Comparison of ENCODE assay signal across 11 mouse cellular contexts in genomic region chr19:38354819-38355360, GRCm38 (mm10). TPM values are rescaled to one million over a fixed set of nuclear protein-coding genes. Genes with fewer than 3 reads are reported as not detected.
DNase-seq lines count a peak whose midpoint lies in the region; ATAC-seq and TF ChIP-seq lines count a peak whose summit lies in the region.
"Had no signal": no experiment of that assay in that cellular context is flagged by ENCODE, and none has a peak within 500 bp of the region (broad histone marks: within the 10 kb centered on the region; RNA-seq: fewer than 3 reads in every experiment).

No protein-coding gene starts in this region.

- no peak overlapping the region for H3K4me3 ChIP-seq in embryonic facial prominence, embryonic 14.5 days (ENCODE audit: low read depth, low read length)
- no peak overlapping the region for H3K4me3 ChIP-seq in embryonic facial prominence, embryonic 10.5 days
- H3K4me3 ChIP-seq in lung, postnatal 0 days (ENCODE audit: low read depth, low read length) = no peak overlapping the region

- H3K4me2 ChIP-seq in embryonic facial prominence, embryonic 14.5 days (ENCODE audit: low read depth, low read length) = no peak overlapping the region
- no peak overlapping the region for H3K4me2 ChIP-seq in lung, postnatal 0 days (replicated peaks; ENCODE audit: low read depth, low read length)

- H3K4me1 ChIP-seq in embryonic facial prominence, embryonic 14.5 days (ENCODE audit: control insufficient read depth, insufficient read depth, low read length) = no peaks in the 10 kb centered on the region
- no peaks in the 10 kb centered on the region for H3K4me1 ChIP-seq in embryonic facial prominence, embryonic 10.5 days
- no peaks in the 10 kb centered on the region for H3K4me1 ChIP-seq in lung, postnatal 0 days (ENCODE audit: insufficient read depth, low read depth, low read length)

- H3K27ac ChIP-seq in embryonic facial prominence, embryonic 14.5 days (replicated peaks; ENCODE audit: low read depth, low read length) = no peak overlapping the region
- no peak overlapping the region for H3K27ac ChIP-seq in embryonic facial prominence, embryonic 10.5 days (replicated peaks)
- H3K27ac ChIP-seq in lung, postnatal 0 days (ENCODE audit: low read length) = no peak overlapping the region

- H3K36me3 ChIP-seq in embryonic facial prominence, embryonic 14.5 days (ENCODE audit: control insufficient read depth, insufficient read depth, low read length) = no peaks in the 10 kb centered on the region
- no peaks in the 10 kb centered on the region for H3K36me3 ChIP-seq in embryonic facial prominence, embryonic 10.5 days (replicated peaks)
- no peaks in the 10 kb centered on the region for H3K36me3 ChIP-seq in lung, postnatal 0 days (ENCODE audit: insufficient read depth, low read length)

- no peaks in the 10 kb centered on the region for H3K27me3 ChIP-seq in embryonic facial prominence, embryonic 14.5 days (replicated peaks; ENCODE audit: control insufficient read depth, insufficient read depth, low read length)
- no peaks in the 10 kb centered on the region for H3K27me3 ChIP-seq in embryonic facial prominence, embryonic 10.5 days (replicated peaks; ENCODE audit: low read depth, poor library complexity, severe bottlenecking)
- no peaks in the 10 kb centered on the region for H3K27me3 ChIP-seq in lung, postnatal 0 days (replicated peaks; ENCODE audit: insufficient read depth, low read length)

- peak; percentile 20 for DNase-seq in embryonic facial prominence, embryonic 14.5 days (ENCODE audit: low spot score)
- no peak for DNase-seq in embryonic facial prominence, embryonic 10.5 days (ENCODE audit: low spot score)
- no peak for DNase-seq in lung, postnatal 0 days (ENCODE audit: low spot score)
- DNase-seq in lung, postnatal 25 days (ENCODE audit: low spot score) = no peak
- DNase-seq in WW6 (ENCODE audit: low read depth, low spot score) = peak; percentile 47
- peak; percentile 71 for DNase-seq in testis, postnatal 10 days (ENCODE audit: low spot score)
- DNase-seq in cerebellum, adult 11-12 months = no peak
- no peak for DNase-seq in gastrocnemius, postnatal 4 days (ENCODE audit: low spot score in 2 of 2)
- DNase-seq: layer of hippocampus, postnatal 36 days; spleen, adult 18-20 months; thymus, postnatal 25 days had no signal

- peak; percentile 21; the same call in 1 of the 2 replicates for TF ChIP-seq CTCF in lung, postnatal 0 days (IDR thresholded peaks at IDR 0.05)

- no peak for TF ChIP-seq EP300 in lung, postnatal 0 days (IDR thresholded peaks at IDR 0.05)

- WGBS in embryonic facial prominence, embryonic 14.5 days = 57% methylated on average over 10 of the region's 10 CpGs
- WGBS in embryonic facial prominence, embryonic 10.5 days = 72% methylated on average over 10 of the region's 10 CpGs
- 52% methylated on average over 10 of the region's 10 CpGs for WGBS in lung, postnatal 0 days

- H3K9ac ChIP-seq in embryonic facial prominence, embryonic 14.5 days (ENCODE audit: low read depth, low read length) = no peak overlapping the region
- H3K9ac ChIP-seq in lung, postnatal 0 days (replicated peaks; ENCODE audit: low read depth) = no peak overlapping the region

- no peak for ATAC-seq in embryonic facial prominence, embryonic 14.5 days (ENCODE audit: low read depth)
- no peak for ATAC-seq in lung, postnatal 0 days

- no peaks in the 10 kb centered on the region for H3K9me3 ChIP-seq in embryonic facial prominence, embryonic 14.5 days (ENCODE audit: control insufficient read depth, low read length)
- no peaks in the 10 kb centered on the region for H3K9me3 ChIP-seq in embryonic facial prominence, embryonic 10.5 days
- H3K9me3 ChIP-seq in lung, postnatal 0 days (ENCODE audit: low read length) = no peaks in the 10 kb centered on the region

RNA-seq across cellular contexts. Expression of gene Slc35g1, which starts 40.9 kb away (rescaled TPM):
- 2.3 and 3.4 TPM in 2 replicates for polyA plus RNA-seq in embryonic facial prominence, embryonic 14.5 days (2014; fragmentation: Nextera tagmentation; extraction: Ambion mirVana)
- polyA plus RNA-seq in embryonic facial prominence, embryonic 10.5 days (2016; fragmentation: Nextera tagmentation; extraction: Ambion mirVana) = 5.0 and 6.1 TPM in 2 replicates
- polyA plus RNA-seq in lung, postnatal 0 days (2015; fragmentation: Nextera tagmentation; extraction: Ambion mirVana) = 2.3 and 3.2 TPM in 2 replicates
- total RNA-seq in gastrocnemius, postnatal 4 days (2021) = 1 to 10 TPM; 2.6 to 2.7 TPM

Comparison
In these comparisons a context has a peak if more than half of its experiments do, and no peak if none do; other contexts are left out.
1. DNase-seq: peak in embryonic facial prominence, embryonic 14.5 days (single experiment), WW6 (single experiment) and testis, postnatal 10 days (single experiment); none in embryonic facial prominence, embryonic 10.5 days (single experiment), lung, postnatal 0 days (single experiment), lung, postnatal 25 days (single experiment), cerebellum, adult 11-12 months (single experiment) and gastrocnemius, postnatal 4 days (0 of 2).